Mouse (Mus musculus): ENCODE data around the gene Snrpa.

DNA sequence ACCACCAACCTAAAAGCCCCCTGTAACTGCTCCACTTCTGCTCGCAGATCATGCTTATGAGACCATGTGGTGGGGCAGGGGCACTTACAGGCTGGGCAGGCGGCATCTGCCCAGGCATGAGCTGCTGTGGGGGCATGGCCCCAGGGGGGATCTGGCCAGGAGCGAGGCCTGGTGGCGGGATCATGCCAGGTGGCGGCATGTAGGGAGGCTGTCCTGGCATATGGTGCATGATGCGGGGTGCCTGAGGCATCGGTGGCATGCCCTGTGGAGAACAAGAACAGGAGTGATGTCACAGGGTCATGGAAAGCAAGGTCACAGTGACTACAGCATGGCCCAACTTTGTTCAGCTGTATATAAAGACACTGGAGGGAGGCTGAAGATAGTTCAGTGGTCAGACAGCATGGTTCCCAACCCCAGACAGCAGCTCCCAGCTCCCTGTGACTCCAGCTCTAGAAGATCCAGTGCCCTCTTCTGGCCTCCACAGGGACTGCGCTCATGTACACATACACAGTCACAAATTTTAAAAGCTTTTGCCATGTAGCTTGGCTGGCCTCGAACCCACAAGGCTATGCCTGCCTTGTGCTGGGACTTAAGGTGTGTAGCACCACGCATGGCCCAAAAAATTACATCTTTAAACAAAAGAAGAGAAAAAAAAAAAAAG, 6.7 kb downstream of the Snrpa start:
- TF ChIP-seq POLR2A (IDR thresholded peaks at IDR 0.05; ENCODE audit: extremely low read depth, insufficient read depth, low read length) (no peak), CTCF (IDR thresholded peaks at IDR 0.05; ENCODE audit: extremely low read depth, insufficient read depth, low read length) (no peak)
